Mouse (Mus musculus): ENCODE results near the gene Chuk. TPM values are rescaled to one million over a fixed set of nuclear protein-coding genes. Genes with fewer than 3 reads are reported as not detected.

Gene Chuk
- polyA plus RNA-seq, 1 experiment from 2014 or later: 54.2 TPM

DNA sequence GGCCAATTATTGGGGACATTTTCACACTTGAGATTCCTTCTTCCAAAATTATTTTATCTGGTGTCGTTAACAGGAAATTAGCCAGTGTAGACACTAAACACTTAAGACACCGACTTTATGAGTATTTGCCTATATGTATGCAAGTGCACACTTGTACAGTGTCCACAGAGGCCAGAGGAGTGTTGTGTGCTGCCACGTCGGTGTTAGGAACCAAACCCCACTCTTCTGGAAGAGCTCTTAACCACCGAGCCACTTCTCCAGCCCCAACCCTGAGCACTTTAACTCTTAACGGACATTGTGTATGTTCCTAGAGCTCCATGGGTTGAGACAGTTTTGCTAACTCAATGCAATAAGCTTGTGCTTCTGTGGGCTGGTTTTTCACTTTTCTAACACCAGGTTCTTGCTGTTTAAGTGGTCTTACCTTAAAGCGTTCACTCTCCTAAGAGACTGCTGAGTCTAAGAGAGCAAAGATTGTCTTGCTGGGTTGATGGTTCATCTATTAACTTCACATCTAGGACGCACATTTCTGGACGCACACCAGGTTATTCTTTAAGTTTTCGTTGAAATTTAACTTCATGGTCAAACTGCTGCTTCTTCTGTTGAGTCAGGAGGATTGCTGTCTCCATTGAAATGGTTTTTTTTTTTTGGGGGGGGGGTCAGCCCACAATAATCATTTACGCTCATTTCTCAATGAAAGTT lies 75.1 kb downstream of the Chuk start:
- H3K27ac ChIP-seq: no peak overlapping the region
- H3K4me3 ChIP-seq: no peak overlapping the region
- H3K4me2 ChIP-seq (replicated peaks): no peak overlapping the region
- no peaks in the 10 kb centered on the region for H3K9me3 ChIP-seq
- peaks cover 27% of the 10 kb centered on the region for H3K36me3 ChIP-seq
- ATAC-seq (ENCODE audit: insufficient number of reproducible peaks, insufficient read depth, low FRiP score, low TSS enrichment): no peak
- H3K9ac ChIP-seq: no peak overlapping the region
- H3K27me3 ChIP-seq: no peaks in the 10 kb centered on the region
- WGBS: 92% methylated on average over 11 of the region's 11 CpGs
- H3K4me1 ChIP-seq: no peaks in the 10 kb centered on the region

DNA sequence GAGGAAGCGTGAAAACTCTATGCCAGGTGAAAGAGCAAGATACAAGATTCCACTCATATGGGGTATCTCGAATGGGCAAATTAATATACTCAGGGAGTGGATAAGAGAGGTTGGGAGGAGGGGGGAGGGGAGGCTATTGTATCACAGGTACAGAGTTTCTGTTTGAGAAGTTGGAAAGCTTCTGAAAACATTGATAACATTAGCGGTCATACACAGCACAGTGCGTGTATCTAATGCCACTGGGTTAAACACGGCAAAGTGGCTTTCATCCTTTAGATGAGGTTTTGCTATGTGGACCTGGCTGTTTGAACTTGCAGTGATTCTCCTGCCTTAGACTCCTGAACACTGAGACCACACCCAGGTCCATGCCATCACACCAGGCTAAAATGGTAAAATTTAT lies 77.3 kb downstream of the Chuk start:
- ATAC-seq (ENCODE audit: insufficient number of reproducible peaks, insufficient read depth, low FRiP score, low TSS enrichment): no peak
- Histone ChIP-seq H3K9me3 (no peaks in the 10 kb centered on the region), H3K4me1 (no peaks in the 10 kb centered on the region), H3K36me3 (0 out of 2 replicates have a peak, but pooled peaks cover 12% of the 10 kb centered on the region), H3K27me3 (no peaks in the 10 kb centered on the region), H3K27ac (no peak overlapping the region), H3K9ac (no peak overlapping the region), H3K4me2 (replicated peaks) (no peak overlapping the region), H3K4me3 (no peak overlapping the region)
- 89% methylated on average over 5 of the region's 5 CpGs for WGBS

DNA sequence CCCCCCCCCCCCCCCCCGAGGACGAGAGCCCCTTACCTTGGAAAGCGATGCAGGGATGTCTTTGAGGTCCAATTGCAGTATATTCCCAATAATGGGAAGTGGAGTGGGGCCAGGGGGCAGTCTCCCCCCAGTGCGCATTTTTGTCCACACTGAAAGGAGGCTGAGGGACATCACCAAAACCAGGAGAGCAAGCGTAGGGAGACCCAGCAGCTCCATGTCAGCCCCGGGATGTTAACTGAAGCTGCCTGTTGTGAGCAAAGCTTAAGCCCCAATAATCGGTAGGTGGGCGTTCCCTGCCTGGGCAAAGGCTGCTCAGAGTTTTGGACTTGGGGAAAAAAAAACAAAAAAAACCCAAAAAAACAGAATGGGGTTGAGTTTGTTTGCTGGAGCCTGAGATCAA lies 78.3 kb downstream of the Chuk start, which contains the start of gene Cyp2c23:
Gene Cyp2c23, minus strand, starts transcription at position 237 of the 400 bp plus-strand sequence.
- H3K36me3 ChIP-seq: 0 out of 2 replicates have a peak, but pooled peaks cover 7% of the 10 kb centered on the region
- WGBS: 64% methylated on average over 8 of the region's 8 CpGs
- H3K4me2 ChIP-seq (replicated peaks): no peak within 1 kb of the TSS
- H3K27me3 ChIP-seq: no peaks in the 10 kb centered on the region
- no peaks in the 10 kb centered on the region for H3K9me3 ChIP-seq
- no peak within 1 kb of the TSS for H3K9ac ChIP-seq
- H3K27ac ChIP-seq: no peak within 1 kb of the TSS
- H3K4me1 ChIP-seq: no peaks in the 10 kb centered on the region
- no peak for ATAC-seq (ENCODE audit: insufficient number of reproducible peaks, insufficient read depth, low FRiP score, low TSS enrichment)
- no peak within 1 kb of the TSS for H3K4me3 ChIP-seq

GRCm38 (mm10) chr19:44026956-44027530 lies 80.2 kb downstream of the Chuk start:
- no peak overlapping the region for H3K27ac ChIP-seq
- no peaks in the 10 kb centered on the region for H3K36me3 ChIP-seq
- ATAC-seq (ENCODE audit: insufficient number of reproducible peaks, insufficient read depth, low FRiP score, low TSS enrichment): no peak
- no peak overlapping the region for H3K4me2 ChIP-seq (replicated peaks)
- no peak overlapping the region for H3K9ac ChIP-seq
- H3K4me1 ChIP-seq: no peaks in the 10 kb centered on the region
- no peaks in the 10 kb centered on the region for H3K9me3 ChIP-seq
- 57% methylated on average over 8 of the region's 8 CpGs for WGBS
- H3K27me3 ChIP-seq: no peaks in the 10 kb centered on the region
- no peak overlapping the region for H3K4me3 ChIP-seq

DNA sequence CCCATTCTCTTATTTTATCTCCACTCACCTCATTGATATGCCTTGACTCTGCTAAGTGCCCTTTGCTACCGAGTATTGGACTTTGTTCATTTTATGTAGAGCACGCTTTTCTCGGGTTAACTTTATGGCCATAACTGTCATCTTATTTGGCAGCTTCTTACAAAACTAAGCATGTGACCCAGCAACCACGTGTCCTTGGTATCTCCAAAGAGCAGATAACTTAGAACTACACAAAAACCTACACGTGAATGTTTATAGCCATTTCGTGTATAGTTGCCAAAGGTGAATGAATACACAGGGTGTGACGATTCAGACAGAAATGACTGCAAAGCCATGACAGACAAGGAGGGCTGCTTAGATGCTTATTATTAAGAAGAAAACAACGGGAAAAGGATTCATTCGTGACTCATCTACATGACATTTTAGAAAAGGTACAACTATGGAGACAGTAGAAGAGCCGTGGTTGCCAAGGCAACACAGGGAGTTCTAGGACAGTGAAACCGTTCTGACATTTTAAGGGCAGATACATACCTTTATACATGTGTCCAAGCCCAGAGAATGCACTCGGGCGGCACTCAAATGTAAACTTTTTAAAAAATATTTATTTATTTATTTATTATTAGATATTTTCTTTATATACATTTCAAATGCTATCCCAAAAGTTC lies 82.2 kb downstream of the Chuk start:
- H3K9ac ChIP-seq: no peak overlapping the region
- no peak for ATAC-seq (ENCODE audit: insufficient number of reproducible peaks, insufficient read depth, low FRiP score, low TSS enrichment)
- no peaks in the 10 kb centered on the region for H3K27me3 ChIP-seq
- no peaks in the 10 kb centered on the region for H3K36me3 ChIP-seq
- no peak overlapping the region for H3K4me2 ChIP-seq (replicated peaks)
- H3K4me3 ChIP-seq: no peak overlapping the region
- no peaks in the 10 kb centered on the region for H3K9me3 ChIP-seq
- no peak overlapping the region for H3K27ac ChIP-seq
- WGBS: 88% methylated on average over 13 of the region's 13 CpGs
- no peaks in the 10 kb centered on the region for H3K4me1 ChIP-seq

Other genes starting within 250 kb of the Chuk start
- gene Dnmbp, start 167.3 kb downstream of the Chuk start, polyA plus RNA-seq (2016; fragmentation: Nextera tagmentation; extraction: Ambion mirVana): 20.5 and 22.9 TPM in 2 replicates
- gene Cpn1, start 120.9 kb downstream of the Chuk start, polyA plus RNA-seq (2016; fragmentation: Nextera tagmentation; extraction: Ambion mirVana): not detected in 2 replicates
- not detected in 2 replicates for gene Cyp2c23, start 78.3 kb downstream of the Chuk start, polyA plus RNA-seq (2016; fragmentation: Nextera tagmentation; extraction: Ambion mirVana)
- gene Erlin1, start 37.7 kb downstream of the Chuk start, polyA plus RNA-seq (2016; fragmentation: Nextera tagmentation; extraction: Ambion mirVana): 28.8 and 32.4 TPM in 2 replicates
- 42.1 and 42.6 TPM in 2 replicates for gene Cwf19l1, start 28.4 kb upstream of the Chuk start, polyA plus RNA-seq (2016; fragmentation: Nextera tagmentation; extraction: Ambion mirVana)
- 95.5 and 96.2 TPM in 2 replicates for gene Bloc1s2, start 39.0 kb upstream of the Chuk start, polyA plus RNA-seq (2016; fragmentation: Nextera tagmentation; extraction: Ambion mirVana)
- 0.09 TPM in 1 of 2 replicates, not detected in the other for gene Pkd2l1, start 85.0 kb upstream of the Chuk start, polyA plus RNA-seq (2016; fragmentation: Nextera tagmentation; extraction: Ambion mirVana)
- gene Scd3, start 95.8 kb upstream of the Chuk start, polyA plus RNA-seq (2016; fragmentation: Nextera tagmentation; extraction: Ambion mirVana): 0.35 and 0.36 TPM in 2 replicates
- gene Scd2, start 186.2 kb upstream of the Chuk start, polyA plus RNA-seq (2016; fragmentation: Nextera tagmentation; extraction: Ambion mirVana): 294 and 311 TPM in 2 replicates
- gene Scd4, start 225.6 kb upstream of the Chuk start, polyA plus RNA-seq (2016; fragmentation: Nextera tagmentation; extraction: Ambion mirVana): 0.09 TPM in 2 replicates

Data from embryonic facial prominence, embryonic 12.5 days (tissue).